Mouse (Mus musculus) lung, postnatal 14 days (tissue): Measurements from ENCODE around the gene Insyn1.
A peak's percentile ranks its signal among the peaks of the same experiment; 100 is the strongest.

Experiments used
- DNase-seq: peaks from one replicate; pipeline ENCODE4 v3.0.0; 2021

Insyn1 gene

GRCm38 (mm10) chr9:58487851-58488801 lies at the start of gene Insyn1:
TSS of gene Insyn1 (plus strand) at chr9:58488603.
- DNase-seq, result peak; percentile 53

- DNase-seq, result no peak
These were observed 49.4 kb upstream of the Insyn1 start for GRCm38 (mm10) chr9:58438921-58439396.

- DNase-seq, result no peak
These were observed 48.3 kb upstream of the Insyn1 start for GRCm38 (mm10) chr9:58440100-58440499.

- no peak for DNase-seq
These were observed 47.8 kb upstream of the Insyn1 start for GRCm38 (mm10) chr9:58440614-58441013.

- DNase-seq, result no peak
These were observed 46.9 kb upstream of the Insyn1 start for GRCm38 (mm10) chr9:58441351-58442104.

- DNase-seq, result no peak
These were observed 46.0 kb upstream of the Insyn1 start for GRCm38 (mm10) chr9:58442105-58443010.

GRCm38 (mm10) chr9:58443061-58443460 lies 45.3 kb upstream of the Insyn1 start:
- no peak for DNase-seq

GRCm38 (mm10) chr9:58446829-58447228 lies 41.6 kb upstream of the Insyn1 start:
- DNase-seq, result no peak

- DNase-seq, result no peak
These were observed 40.3 kb upstream of the Insyn1 start for GRCm38 (mm10) chr9:58447997-58448595.

GRCm38 (mm10) chr9:58449526-58449925 lies 38.9 kb upstream of the Insyn1 start:
- no peak for DNase-seq

GRCm38 (mm10) chr9:58453791-58454378 lies 34.5 kb upstream of the Insyn1 start:
- DNase-seq, result no peak

- DNase-seq, result no peak
These were observed 33.5 kb upstream of the Insyn1 start for GRCm38 (mm10) chr9:58454886-58455285.

- no peak for DNase-seq
These were observed 32.6 kb upstream of the Insyn1 start for GRCm38 (mm10) chr9:58455798-58456197.

- no peak for DNase-seq
These were observed 30.9 kb upstream of the Insyn1 start for GRCm38 (mm10) chr9:58457481-58457955.

GRCm38 (mm10) chr9:58458341-58458740 lies 30.1 kb upstream of the Insyn1 start:
- no peak for DNase-seq

- DNase-seq, result no peak
These were observed 29.4 kb upstream of the Insyn1 start for GRCm38 (mm10) chr9:58458856-58459553.

GRCm38 (mm10) chr9:58467345-58468025 lies 20.9 kb upstream of the Insyn1 start:
- DNase-seq, result no peak

- no peak for DNase-seq
These were observed 17.9 kb upstream of the Insyn1 start for GRCm38 (mm10) chr9:58470466-58470865.

- no peak for DNase-seq
These were observed 15.1 kb upstream of the Insyn1 start for GRCm38 (mm10) chr9:58473211-58473815.

- no peak for DNase-seq
These were observed 1.3 kb upstream of the Insyn1 start for GRCm38 (mm10) chr9:58487076-58487475.
